Mouse (Mus musculus) liver, adult 2 months (tissue): ENCODE results near the gene Iffo1.

ENCODE experiments used
- CTCF ChIP-seq: fragments of 200-500 bp; IDR thresholded peaks from 2 replicates; pipeline ENCODE4 v1.5.1; 2011; ENCODE audit warnings: low read depth, low read length, control low read depth
- POLR2A ChIP-seq: fragments of 200-500 bp; IDR thresholded peaks from 2 replicates; pipeline ENCODE4 v1.6.1; 2011; ENCODE audit warnings: low read length, control low read depth; ENCODE audit not compliant: insufficient read depth; ENCODE audit errors: extremely low read depth

DNA sequence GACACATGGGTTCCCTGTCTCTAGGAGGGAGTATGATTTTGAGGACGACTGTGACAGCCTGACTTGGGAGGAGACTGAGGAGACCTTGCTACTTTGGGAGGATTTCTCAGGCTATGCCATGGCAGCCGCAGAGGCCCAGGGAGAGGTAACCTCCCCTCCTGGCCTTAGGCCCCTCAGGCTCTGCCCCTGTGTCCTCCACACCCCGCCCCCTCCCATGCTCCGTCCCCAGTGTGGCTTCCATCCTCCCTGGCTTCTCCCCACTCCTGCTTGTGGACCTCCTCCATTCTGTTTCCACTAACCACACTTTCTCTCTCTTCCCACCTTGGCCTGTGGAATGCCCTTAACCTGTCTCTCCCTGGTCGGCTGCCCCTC lies 8.0 kb downstream of the Iffo1 start:
- TF ChIP-seq CTCF (no peak), POLR2A (no peak)
